Mouse (Mus musculus): ENCODE data around the gene Mpp1.
"Not testable (repeated sequence)": the region's sequence is repeated elsewhere in the genome, so short reads cannot be mapped to it uniquely, and the experiment has no call there.

Gene Mpp1

DNA sequence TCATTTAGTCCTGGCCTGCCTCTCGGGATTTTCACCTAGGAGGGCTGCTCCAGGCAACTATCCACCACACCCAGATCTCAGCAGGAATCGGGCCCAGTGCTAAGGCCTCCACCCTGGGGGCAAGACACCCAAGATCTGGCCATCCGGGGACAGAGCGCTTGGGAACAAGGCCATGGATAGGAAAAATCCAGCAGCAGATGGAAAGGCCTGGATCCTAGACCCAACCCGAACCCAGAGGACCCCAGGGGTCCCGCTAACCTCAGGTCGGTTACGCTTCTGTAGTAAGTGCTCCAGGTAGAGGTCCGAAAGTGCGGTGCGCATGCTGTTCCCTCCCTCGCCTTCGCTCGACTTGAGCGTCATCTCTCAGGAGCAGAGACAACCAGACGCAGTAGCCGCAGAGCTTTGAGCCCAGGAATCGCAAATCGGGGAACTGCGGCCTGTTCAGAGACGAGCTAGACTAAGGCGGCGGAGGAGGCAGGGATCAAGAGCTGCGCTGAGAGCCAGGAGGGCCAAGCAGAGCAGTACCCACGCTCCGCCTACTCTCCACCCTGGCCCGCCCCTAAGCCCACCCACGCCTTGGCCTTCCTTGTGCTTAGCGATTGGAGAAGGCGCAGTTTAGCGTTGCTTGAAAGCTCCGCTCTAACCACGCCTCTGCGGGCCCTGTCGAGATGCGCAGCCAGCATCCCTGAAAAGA is at the start of gene Mpp1:
Gene Mpp1, minus strand, starts transcription at position 550 of the 694 bp plus-strand sequence.
- in situ Hi-C loops (cut with MboI, MseI) = no loop called here

DNA sequence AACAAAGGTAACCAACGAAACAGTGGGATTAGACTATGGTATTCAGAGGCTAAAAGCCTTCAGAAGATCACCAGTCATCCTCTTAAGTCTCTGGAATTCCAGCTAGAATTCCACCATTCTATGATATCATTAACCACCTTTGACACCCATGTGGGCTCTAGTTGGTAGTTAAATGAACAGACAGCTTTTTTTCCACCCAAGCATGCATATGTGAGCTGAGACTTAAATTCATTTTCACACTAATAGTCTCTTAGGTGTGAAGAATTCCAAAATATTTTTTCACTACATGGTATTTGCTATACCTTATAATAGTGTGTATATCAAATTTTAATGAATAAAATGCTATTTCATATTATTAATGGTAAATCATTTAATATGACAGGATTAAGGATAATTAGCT is 32.9 kb upstream of the Mpp1 start, which contains the start of gene Smim9:
Gene Smim9, minus strand, starts transcription at position 101 of the 400 bp plus-strand sequence.
- in situ Hi-C loops (cut with MboI, MseI) = no loop called here

DNA sequence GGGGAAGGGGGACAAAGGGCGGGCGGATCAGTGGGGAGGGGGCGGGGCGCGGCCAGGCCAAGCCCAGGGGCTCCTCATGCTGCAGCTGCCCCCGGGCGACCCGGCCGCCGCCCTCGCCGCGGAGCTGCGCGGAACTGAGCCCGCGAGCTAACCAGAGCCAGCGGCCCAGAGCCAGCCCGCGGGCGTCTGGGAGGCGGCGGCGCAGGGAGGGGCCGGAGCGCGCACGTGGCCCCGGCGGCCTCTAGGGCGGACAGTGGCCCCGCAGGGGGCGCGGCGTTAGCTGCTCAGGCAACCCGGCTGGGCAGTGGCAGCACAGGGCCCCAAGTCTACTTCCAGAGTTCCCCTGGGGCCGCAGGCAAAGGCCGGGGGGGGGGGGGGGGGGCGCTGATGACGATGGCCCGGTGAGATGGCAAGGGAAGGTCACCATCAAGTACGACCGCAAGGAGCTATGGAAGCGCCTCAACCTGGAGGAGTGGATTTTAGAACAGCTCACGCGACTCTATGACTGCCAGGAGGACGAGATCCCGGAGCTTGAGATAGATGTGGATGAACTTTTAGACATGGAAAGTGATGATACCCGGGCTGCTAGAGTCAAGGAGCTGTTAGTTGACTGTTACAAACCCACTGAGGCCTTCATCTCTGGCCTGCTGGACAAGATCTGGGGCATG is 24.9 kb upstream of the Mpp1 start:
- in situ Hi-C loops (cut with MboI, MseI) = no loop called here

DNA sequence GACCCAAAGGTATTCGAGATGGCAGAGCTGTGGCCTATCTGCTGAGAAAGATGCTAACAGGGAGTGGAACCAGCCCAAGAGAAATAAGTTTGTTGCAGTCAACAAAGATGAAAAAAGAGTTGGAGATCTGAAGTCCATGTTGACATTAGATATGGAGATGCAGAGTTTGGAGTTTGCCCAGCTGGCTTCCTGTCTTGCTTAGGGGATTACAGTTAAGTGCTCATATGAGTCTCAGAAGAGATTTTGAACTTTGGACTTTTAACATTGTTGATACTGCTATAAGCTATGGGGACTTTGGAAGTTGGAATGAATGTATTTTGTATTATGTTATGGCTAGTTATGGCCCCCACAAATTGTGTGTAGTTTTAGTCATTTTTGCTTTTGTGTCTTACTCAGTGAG is 21.4 kb upstream of the Mpp1 start:
- in situ Hi-C loops (cut with MboI, MseI) = no loop called here

DNA sequence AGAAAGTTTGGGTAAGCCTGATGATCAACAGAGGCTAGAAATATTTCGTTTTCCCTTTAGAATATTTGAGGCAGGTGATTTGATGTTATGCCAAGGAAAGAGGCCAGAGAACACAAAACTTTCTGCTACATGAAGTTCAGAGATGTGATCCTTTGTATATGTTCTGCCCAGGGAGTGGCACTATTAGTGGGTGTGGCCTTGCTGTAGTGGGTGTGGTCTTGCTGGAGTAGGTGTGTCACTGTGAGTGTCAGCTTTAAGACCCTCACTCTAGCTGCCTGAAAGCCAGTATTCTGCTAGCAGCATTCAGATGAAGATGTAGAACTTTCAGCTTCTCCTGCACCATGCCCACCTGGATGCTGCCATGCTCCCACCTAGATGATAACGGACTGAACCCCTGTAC is 19.5 kb upstream of the Mpp1 start:
- in situ Hi-C loops (cut with MboI, MseI) = no loop called here

DNA sequence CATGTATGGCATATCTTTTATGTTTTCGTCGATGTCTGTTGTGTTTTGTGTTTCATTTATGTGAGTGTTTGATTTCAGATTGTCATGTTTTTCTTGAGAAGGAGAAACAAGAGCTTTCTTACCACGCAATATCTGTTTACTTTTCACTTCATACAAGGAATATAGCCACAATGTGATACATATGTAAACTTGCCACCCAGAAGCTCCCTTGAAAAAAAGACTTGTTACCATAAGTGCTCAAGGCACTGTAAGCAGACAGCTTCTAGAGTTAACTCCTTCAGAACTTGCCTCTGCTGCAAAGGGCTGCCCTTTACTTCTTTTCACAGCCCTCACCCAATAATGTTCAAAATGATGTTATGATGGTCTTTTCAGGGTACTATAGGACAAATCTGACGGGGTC is 17.6 kb upstream of the Mpp1 start:
- in situ Hi-C loops (cut with MboI, MseI) = no loop called here

DNA sequence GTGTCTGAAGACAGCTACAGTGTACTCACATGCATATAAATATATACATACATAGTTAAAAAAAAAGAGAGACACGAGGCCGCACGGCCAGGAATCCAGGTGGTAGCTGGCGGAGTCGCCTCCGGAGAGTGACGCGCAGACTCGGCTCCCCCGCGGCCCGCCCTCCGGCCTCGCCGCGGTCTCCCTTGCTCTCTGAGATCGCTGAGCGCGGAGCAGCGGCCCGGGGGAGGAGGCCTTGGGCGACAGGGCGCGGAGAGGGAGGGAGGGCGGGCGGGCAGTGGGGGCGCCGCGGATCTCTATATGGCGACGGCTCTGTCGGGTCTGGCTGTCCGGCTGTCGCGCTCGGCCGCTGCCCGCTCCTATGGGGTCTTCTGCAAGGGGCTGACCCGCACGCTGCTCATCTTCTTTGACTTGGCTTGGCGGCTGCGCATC is 12.3 kb upstream of the Mpp1 start:
- in situ Hi-C loops (cut with MboI, MseI) = not testable (repeated sequence)

DNA sequence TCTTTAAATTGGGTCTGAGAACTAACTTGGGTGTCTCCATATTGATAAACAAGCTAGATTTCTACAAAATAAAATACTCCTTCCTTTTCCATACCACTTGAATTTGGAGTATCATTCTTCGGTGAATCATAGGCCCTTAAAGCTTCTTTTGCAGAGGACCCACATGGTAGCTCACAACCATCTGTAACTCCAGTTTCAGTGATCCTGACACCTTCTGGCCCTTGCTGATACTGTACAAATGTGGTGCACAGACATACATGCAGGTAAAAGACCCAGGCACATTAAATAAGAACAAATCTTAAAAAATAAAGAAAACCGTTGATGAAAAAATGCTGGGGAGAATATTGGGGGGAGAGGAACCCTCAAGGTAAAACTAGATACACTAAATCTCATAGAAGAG is 7.4 kb upstream of the Mpp1 start:
- in situ Hi-C loops (cut with MboI, MseI) = no loop called here

DNA sequence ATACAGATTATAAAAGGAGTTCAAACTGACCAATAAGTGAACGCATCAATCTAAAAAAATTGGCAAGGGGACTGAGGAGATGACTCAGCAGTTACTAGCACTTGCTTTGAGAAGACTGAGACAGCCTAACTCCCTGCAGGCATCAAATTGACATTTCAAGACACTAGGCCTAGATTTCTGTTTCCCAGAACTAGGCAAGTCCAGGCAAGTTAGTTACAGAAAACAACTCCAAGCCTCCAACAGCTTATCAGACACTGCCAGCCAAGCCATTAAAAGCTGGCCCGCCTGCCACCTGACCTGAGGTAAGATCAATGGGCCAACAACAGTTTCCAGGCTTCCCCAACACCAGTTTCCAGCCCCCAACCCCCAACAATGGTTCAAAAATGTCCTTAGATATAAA is 6.9 kb upstream of the Mpp1 start:
- in situ Hi-C loops (cut with MboI, MseI) = no loop called here

DNA sequence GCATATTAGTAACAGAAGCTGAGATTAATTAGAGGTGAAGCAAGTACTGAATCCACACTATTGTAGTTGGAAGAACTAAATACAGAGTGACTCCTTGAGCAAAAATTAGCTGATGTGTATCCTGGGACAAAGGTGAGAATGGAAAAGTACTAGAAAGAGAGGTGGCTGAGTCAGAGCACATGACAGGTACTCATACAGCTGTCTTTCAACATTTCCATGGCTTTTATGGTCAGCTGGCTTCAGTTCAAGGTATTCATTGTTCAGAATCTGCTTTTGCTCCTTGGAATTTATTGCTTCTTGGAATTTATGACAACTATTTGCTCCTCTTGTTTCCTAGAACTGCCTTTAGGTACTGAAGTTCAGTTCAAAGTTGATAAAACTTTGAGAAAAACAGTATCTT is 6.1 kb upstream of the Mpp1 start:
- in situ Hi-C loops (cut with MboI, MseI) = no loop called here

DNA sequence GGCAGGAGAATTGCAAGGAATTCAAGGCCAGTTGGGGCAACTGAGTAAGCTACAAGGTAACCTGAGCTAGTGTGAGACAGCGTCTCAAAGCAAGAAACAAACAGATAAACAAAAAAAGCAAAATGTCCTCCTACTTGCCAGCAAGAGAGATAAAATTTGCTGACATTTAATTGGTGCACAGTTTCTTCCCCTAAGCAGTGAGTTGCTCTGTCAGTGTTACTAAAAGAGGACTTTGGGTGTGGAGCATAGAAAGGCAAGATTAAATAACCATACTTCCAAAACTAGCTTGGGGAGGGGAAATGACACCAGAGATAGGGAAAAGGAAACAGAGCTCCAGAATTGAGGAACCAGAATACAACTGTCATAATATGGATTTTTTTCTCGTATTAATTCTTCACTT is 1.3 kb downstream of the Mpp1 start:
- in situ Hi-C loops (cut with MboI, MseI) = no loop called here

DNA sequence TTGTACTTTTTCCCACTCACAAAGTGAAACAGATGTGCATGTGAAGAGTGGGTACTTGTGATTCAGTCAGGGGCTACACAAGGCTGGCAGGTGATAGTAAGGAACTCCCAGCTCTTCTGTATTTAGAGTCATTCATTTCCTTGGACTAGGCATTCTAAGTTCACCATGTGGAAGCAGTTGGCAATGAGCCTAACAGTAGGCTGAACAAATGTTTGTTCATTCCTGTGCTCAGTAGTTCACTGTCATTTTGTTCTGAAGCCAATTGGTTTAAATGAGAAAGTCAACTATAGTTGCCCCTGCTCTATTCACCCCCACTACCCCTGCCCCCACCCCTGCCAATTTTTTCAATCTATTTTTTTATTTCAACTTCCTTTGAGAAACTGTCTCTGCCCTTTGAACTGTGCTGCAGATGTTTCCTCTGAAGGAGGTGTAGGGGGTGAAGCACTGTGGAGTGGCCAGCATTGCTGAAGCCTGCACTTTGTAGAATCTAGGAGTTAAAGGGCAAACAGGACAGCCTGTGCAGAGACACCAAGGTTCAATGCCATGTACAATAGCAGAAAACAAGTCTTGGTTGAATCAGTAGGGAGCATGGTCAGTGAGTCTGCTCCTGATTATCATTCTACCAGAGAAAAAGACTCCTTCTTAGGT is 2.4 kb downstream of the Mpp1 start:
- in situ Hi-C loops (cut with MboI, MseI) = no loop called here

DNA sequence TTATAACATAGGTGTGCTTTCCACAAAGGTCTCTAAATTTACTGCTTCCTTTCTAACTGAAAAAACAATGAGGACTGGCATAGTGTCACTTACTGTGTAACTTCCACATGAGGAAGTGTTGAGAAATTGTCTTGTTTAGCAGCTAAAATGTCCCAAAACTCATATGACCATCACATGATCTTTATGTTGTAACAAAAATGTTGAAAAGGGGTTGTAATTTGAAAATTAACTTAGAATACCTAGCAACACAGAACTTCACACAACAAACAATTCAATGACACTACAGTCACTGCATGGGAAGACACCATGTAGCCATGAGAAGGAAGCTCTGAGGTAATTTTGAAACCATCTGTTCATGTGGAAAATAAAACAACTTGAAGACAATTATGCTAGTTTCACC is 3.9 kb downstream of the Mpp1 start:
- in situ Hi-C loops (cut with MboI, MseI) = no loop called here

DNA sequence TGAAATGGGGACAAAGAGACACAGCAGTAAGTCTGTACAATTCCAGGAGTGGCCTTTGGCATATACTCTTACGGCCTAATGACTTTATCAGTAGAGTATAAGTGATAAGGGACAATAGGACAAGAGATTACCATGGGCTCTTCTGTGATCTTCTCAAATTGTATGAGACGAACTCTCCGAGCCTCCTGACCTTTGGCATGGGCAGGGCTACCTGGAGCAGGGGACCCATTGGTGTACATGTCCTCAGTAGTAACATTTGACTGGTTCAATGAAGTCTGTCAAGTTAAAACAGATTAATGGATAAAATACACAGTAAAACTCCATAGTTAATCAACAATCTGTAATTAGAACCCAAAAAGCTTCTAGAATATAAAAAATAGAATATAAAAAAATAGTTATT is 5.2 kb downstream of the Mpp1 start:
- in situ Hi-C loops (cut with MboI, MseI) = no loop called here

DNA sequence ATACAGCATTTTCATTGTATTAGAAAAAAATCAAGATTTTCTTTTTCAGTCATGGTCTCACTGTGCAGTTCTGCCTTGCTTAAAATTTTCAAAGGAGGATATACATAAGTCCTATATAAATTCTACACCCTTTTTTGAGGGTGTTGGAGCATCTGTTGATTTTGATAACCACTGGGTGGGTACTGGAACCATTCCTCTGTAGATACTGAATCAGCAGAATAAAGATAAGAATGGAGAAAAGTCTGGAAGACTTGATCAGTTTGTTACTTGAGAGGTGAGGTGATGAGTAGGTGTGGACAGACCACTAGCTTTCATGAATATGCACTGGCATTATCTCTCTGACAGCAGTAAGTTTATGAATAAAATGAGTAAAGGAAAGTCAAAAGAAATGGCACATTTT is 15.3 kb downstream of the Mpp1 start:
- in situ Hi-C loops (cut with MboI, MseI) = no loop called here

DNA sequence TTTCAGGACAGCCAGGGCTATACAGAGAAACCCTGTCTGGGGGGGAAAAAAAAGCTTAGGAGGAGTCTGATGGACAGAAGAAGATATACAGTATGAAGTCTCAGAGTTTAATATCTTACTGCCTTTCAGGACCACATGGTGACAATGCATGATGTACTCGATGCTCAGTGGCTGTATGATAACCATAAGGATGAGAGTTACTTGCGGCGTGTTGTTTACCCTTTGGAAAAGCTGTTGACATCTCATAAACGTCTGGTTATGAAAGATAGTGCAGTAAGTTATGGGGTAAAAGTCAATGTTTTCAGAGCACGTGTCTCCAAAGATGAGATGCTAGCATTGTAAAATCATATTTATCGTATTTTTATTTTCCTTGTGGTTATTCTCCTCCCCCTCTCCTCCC is 28.5 kb downstream of the Mpp1 start:
- in situ Hi-C loops (cut with MboI, MseI) = no loop called here

DNA sequence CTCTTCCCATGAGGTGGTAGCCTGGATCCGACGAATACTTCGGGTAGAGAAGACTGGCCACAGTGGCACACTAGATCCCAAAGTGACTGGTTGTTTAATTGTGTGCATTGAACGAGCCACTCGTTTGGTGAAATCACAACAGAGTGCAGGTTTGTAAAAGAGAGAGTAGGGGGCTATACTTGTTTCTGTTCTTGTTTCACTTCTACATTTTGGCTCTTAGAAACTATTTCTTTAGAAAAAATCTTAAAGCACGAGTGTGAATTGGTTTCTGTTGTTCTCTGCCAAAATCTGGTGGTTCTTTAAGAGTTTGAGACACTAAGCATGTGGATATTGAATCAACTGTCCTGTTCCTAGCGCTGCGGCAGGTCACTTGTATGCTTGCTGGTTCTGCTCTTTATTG is 32.0 kb downstream of the Mpp1 start:
- in situ Hi-C loops (cut with MboI, MseI) = no loop called here

DNA sequence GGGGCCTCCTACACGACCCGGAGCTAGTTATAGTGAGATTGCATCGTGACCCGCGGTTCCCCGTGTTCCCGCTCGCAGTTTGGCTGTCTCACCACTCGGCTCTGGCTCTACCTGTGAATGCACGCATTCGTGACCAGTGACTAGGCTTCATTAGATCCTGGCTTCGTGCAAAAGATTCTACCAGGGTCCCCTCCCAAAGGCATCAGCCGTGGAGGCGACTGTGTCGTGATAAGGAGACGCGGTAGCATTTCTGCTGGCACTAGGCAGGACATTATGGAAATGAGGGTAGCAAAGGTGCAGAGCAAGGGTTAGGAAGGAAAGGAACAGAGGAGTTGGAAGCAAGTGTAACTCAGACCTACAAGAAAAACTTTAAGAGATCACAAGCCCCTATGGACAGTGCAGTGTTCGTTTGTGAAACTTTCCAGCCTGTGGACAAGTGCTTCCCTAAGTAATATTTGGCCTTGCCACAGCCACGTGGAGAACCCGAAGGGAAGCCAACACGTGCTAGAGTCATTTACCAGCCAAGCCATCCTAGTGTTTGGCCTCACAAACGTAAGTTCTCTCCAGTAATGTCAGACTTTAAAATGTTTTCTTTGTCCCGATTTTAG is 34.5 kb downstream of the Mpp1 start:
- in situ Hi-C loops (cut with MboI, MseI) = no loop called here

DNA sequence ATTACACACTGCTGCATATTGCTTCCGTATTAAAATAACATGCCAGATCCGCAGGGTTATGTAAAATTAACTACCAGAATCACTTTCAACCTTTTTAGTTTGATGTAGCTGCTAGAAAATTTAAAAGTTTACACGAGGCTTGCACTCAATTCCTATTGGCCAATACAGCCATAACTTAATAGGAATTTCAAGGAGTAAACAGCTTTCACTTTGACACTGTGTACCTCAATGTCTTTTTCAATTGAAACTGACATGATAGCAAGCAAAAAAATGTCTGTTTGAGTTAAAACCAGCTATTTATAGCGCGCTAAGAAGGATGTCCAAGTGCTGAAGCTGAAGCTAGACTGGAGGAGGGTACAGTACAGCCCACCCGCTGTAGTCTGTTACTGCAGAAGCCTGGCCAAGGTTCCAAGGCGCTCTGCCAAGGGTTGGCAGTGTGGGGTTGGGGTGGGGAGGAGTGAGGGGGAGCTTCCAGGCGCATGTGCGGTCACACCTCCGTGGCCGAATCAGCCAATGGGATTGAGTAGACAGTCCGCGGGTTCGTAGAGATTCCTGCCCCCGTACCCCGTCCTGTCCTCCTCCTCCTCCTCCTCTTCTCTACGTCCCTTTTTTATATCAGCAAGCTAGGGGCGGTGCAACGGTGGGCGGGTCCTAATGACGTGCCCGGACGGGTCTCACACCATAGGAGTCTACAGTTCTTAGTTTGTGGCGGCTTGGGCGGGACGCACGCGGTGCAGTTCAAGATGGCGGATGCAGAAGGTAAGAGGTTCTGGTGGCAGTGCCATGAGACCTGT is 35.2 kb downstream of the Mpp1 start, which contains the start of gene Dkc1:
Gene Dkc1, plus strand, starts transcription at position 486 of the 794 bp plus-strand sequence.
- in situ Hi-C loops (cut with MboI, MseI) = no loop called here

DNA sequence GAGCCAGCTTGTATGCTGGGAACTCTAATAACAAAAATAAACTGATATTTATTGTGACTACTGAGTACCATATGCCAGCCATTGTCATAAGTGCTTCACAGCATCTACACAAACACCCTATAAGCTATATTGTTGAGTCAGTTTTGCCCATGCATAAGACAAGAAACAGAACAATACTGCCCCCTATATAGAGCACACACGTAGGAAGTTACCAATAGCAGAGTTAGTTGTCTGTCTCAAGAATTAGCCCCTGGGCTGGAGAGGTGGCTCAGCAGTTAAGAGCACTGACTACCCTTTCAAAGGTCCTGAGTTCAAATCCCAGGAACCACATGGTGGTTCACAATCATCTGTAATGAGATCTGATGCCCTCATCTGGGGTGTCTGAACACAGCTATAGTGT is 45.2 kb downstream of the Mpp1 start:
- in situ Hi-C loops (cut with MboI, MseI) = loop anchor here (5.0 kb wide), 1 partner anchor 1512 kb away; no protein-coding TSS in a partner anchor

DNA sequence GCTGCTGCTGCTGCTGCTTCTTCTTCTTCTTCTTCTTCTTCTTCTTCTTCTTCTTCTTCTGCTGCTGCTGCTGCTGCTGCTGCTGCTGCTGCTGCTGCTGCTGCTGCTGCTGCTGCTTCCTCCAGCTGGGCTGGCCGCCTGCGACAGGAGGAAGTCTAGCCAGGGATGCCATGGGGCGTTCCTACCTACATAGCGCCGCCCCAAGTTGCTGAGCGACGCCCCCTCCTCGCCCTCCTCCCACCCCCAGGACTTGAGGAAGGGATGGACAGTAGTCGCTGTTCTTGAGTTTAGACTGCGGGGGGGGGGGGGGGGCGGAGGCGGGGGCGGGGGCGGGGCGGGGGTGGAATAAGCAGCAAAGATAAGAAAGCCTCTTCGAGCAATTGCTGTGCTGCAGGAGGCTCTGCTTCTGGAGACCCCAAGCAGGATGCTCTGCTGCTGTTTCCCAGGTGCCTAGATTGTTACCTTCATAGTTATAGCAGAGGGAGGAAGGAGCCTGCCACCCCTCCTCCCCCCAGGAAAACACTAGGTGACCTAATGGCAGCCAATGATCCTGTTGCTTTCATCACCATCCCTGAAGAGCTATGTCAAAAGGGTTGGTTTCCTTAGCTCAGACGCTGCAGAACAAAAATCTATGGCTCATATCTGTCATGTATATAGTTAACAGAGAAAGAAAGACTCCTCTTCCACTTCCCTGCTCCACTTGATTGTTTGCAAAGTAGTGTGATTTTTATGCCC is 45.9 kb downstream of the Mpp1 start, which contains the start of gene Gab3:
Gene Gab3, minus strand, starts transcription at position 685 of the 735 bp plus-strand sequence.
- in situ Hi-C loops (cut with MboI, MseI) = loop anchor here (5.0 kb wide), 1 partner anchor 1512 kb away; no protein-coding TSS in a partner anchor

Data from T-helper 2 cell (primary cell).